Mouse (Mus musculus): ENCODE data around the gene Ddx59.

Gene Ddx59

DNA sequence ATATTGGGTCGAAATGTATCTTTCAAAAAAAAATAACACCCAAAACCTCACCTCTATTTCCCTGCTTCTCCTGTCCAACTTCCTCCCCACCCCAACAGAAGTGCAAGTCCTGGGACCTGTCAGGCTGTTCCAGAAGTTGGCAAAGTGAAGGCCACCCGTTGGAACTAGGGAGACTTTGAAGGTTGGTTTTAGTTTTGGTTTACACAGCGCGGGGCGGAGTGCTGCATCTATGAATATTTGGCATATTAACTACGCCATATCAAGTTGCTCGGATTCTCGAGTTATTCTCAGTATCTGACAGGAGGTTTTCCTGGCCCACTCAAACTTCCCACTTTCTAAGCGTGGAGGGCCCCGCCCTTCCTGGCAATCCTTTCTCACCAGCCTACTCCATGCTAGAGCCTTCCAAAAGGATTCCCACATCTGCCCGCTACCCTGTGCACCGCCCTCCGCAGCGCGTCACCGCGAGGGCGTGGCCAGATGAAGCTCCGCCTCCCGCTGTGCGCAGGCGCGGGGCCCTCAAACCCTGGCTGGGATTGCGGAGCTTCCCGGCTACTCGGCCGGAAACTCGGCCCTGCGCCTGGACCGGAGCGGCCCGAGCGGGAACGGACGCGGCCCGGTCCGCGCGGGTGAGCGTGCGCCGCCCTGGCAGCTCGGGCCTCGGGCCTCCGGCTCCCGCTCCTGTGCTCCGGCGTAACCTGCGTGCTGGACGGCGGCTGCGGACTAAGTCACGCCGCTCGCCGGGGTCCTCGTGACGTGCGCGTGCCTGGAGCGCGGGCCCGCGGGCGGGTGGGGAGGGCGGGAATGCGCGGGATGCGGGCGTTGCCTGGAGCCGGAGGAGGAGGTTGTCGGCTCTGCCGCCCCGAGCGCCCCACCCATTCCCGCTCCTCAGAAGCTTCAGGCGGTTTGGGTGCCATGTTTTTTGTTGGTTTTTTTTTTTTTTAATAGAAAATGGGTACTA is at the start of gene Ddx59:
Gene Ddx59, plus strand, starts transcription at position 474 of the 958 bp plus-strand sequence.
- peak; percentile 96 for DNase-seq (ENCODE audit: low read depth, low spot score)

DNA sequence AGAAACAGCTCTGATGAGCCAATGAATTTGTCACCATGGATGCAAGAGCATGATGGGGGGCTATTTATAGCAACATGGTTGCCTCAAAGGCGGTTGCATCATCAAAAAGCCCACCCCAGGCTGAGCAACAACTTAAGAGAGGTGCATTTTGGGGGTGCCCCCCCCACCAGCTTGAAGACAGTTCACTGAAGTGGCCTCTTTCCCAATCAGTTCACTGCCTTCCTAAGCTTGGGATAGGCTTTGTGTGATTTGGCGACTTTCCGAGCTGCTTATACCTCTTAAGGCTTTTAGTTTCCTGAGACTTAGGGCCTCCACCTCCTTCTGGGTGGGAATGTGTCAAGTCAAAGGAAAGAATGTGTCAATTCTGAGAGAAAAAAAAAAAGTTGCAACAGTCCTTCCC is 49.1 kb upstream of the Ddx59 start:
- DNase-seq (ENCODE audit: low read depth, low spot score), result no peak

DNA sequence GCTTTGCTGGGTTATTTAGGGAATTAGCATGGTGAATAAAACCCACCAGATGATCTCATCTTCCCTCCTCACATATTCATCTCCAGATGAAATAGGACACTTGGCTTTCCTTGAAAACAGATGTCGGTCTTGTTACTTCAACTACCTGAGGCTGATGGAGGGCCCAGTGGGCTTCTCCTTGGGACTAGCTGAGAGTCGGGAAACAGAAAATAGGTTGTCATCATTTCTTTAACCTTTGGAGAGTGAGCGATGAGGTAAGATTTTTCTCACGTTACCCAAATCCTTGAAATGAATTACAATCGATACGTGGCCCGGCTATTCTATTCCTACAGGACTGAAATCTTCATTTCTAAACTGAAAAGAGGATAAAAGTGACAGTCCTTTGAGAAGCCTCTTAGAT is 35.8 kb upstream of the Ddx59 start:
- no peak for DNase-seq (ENCODE audit: low read depth, low spot score)

DNA sequence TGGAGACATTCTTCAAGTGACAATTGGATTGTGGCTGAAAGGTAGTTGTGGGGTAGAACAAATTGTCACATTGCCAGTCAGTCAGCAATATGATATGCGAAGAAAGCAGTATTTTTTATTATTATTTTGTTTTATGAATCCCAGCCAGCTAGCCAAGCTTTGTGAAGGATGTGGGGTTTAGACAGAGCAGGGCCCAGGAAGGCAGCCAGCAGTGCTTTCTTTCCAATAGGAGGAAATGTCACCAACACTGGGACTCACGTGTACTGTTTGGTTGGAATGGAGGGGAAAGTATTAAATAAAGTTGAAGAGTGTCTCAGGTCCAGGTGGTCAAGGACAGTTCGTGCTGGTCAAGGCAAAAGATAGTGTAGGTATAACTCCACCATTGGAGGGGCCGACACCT is 34.9 kb upstream of the Ddx59 start:
- no peak for DNase-seq (ENCODE audit: low read depth, low spot score)

DNA sequence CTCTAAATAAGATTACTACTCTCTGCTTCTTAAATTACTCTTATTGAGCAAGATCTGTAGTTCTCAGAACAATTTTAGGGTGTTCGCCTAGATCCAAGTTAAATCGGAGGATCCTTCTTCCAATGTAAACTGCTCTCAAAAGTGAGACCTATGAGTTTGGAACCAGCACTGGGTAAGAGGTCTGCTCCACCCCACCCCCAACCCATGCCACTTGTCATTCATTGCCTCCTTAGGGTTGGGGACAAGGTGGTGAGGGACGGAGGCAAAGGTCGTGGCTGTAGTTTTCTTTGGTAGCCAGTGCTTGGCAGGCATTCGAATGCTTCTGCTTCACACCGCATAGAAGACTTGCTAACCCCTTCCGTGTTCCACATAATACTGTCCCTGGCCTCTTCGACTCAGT is 34.5 kb upstream of the Ddx59 start:
- DNase-seq (ENCODE audit: low read depth, low spot score), result no peak

DNA sequence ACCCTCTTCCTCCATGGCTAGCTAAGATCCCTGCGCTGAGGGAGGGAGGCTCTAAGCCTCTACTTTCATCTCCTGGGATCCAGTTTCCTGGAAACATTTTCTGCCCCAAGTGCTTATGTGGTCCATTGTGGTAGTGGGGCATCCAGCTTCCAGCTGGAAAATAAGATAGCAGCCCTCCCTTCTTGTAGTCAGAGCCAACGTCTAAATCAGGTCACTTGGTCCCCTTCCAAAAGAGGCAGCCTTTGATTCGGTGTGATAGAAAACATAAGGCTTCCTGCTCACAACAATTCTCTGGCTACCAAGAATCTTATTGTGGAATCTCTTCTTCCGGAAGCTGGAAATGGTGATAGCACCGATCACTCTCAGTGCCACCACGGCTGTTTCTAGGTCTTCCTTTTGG is 33.9 kb upstream of the Ddx59 start:
- DNase-seq (ENCODE audit: low read depth, low spot score), result no peak

DNA sequence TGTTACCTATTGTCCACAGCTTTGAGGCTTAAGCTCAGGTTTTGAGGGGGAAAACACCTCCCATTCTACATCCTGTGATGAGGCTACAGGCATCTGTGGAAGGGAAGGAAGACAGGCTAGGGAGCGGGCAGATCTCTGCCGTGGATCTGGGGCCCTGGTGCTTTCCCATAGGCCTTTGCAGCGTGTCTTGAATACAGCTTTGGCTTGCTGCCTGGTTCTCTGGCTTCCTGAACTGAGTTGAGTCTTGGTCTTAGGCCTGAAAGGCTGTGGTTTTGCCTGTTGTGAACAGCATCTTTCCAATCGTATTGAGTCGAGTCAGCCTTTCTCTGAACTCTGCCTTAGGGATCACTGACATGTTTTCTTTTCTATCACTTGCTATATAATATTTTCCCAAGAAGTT is 33.5 kb upstream of the Ddx59 start:
- DNase-seq (ENCODE audit: low read depth, low spot score), result no peak

DNA sequence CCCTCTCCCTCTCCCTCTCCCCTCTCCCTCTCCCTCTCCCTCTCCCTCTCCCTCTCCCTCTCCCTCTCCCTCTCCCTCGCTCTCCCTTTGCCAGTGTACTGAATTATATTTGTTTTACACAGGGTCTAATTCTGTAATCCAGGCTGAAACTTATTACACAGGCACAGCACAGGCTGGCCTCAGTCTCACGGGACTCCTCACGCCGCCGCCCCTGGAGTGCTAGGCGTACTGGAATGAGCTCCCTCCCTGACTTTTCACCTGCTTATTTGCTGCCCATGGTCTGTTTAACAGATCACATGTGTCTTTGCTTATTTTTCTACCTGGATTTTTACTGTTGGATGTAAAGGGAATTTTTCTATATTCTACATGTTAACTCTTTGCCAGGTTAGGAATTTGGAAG is 28.2 kb upstream of the Ddx59 start:
- DNase-seq (ENCODE audit: low read depth, low spot score), result peak; percentile 20

DNA sequence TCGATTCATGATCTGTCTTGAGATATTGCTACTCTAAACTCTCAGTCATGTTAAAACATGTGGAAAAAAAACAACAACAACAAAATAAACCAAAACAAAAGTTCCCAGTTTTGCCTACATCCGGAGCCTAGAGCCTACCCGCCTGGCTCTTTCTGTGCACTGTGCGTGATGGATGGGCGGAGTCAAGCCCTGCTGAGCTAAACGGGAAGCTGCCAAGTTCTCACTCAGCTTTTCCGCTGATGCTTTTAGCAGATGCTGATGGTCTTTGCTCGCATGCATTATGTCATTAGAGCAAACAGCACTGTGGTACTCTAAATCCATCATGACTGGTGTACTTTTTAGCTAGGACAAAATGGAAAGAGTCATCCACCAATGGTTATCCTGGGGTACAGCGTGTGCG is 20.6 kb upstream of the Ddx59 start:
- peak; percentile 48 for DNase-seq (ENCODE audit: low read depth, low spot score)

DNA sequence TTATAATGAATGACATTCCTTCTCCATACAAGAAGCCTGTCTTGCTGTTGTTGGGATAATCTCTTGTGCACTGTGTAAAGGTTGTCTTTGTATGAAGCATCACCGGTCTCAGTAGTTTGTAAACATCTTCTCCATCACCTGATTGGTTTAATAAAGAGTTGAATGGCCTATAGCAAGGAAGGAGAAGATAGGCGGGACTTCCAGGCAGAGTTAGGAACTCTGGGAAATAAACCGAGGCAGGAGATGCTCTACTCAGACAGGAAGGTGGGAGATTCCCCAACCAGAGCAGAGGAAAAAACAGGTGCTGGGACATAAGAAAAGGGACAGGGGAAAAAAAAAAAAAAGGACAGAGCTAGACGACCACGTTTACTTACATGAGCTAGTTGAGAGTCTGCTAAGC is 20.0 kb upstream of the Ddx59 start:
- no peak for DNase-seq (ENCODE audit: low read depth, low spot score)

DNA sequence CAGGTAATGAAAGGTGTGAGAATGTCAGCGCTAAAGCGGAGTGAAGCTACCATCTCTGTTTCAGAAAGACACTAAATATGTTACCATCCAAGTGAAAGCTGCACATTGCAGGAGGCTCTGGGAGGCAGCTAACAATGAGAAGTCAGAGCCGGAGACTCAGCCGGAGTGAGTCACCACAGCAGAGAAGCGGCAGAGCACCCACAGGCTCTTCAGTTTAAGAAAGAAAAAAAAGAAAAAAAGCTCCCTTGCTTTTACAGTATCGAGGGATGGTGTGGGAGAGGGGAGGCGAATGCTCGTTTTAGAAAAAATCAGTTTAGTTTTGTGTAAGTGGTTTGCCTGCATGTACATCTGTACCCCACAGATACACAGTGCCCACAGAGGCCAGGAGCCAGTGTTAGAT is 13.8 kb upstream of the Ddx59 start:
- DNase-seq (ENCODE audit: low read depth, low spot score), result no peak

DNA sequence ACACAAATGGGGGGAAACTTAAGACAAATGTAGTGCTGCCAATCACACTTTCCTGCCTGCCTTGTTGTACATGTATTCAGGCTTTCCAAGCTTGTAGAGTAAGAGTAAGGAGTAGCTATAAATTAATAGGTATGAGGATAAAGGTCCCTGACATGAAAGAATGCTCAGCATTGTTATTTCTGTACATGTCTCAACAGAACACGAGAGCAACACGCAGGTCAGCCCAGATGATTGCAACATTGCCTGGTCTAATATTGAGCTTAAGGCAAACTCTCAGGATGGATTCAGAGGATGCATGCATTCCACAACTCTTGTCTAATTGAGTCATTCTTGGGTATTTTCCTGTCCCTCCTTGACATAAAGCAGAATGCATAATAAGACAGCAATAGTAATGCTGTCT is 5.4 kb upstream of the Ddx59 start:
- DNase-seq (ENCODE audit: low read depth, low spot score), result no peak

DNA sequence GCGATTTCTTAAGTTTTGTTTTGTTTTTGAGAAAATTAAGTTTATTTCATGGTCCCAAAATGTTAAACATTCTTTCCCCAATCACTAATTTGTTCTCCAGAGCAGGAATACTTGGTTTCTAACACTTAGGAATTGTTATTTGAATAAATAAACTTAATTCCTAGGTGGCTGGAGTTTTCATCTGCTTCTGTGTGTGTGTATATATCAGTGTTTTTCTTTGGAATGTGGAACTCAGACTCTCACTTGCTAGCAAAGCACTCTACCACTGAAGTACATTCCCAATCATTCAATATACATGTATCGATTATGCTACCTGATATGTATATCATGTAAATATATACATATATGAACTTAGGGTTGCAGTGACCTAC is 670 bp downstream of the Ddx59 start:
- no peak for DNase-seq (ENCODE audit: low read depth, low spot score)

DNA sequence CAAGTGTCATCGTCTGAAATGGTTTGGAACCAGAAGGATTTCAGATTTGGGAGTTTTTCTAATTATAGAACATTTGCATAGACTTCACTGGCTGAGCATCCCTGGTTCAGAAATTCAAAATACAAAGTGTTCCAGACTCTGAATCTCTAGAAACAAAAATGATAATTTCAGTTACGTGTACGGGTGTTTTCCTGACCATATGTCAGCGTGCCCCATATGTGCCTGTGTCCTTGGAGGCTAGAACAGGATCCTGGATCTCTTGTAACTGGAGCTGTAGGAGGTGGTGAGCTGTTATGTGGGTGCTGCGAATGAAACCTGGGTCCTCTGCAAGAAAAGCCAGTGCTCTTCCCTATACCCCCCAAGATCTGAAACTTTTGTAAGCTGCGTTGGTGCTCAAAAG is 3.3 kb downstream of the Ddx59 start:
- no peak for DNase-seq (ENCODE audit: low read depth, low spot score)

DNA sequence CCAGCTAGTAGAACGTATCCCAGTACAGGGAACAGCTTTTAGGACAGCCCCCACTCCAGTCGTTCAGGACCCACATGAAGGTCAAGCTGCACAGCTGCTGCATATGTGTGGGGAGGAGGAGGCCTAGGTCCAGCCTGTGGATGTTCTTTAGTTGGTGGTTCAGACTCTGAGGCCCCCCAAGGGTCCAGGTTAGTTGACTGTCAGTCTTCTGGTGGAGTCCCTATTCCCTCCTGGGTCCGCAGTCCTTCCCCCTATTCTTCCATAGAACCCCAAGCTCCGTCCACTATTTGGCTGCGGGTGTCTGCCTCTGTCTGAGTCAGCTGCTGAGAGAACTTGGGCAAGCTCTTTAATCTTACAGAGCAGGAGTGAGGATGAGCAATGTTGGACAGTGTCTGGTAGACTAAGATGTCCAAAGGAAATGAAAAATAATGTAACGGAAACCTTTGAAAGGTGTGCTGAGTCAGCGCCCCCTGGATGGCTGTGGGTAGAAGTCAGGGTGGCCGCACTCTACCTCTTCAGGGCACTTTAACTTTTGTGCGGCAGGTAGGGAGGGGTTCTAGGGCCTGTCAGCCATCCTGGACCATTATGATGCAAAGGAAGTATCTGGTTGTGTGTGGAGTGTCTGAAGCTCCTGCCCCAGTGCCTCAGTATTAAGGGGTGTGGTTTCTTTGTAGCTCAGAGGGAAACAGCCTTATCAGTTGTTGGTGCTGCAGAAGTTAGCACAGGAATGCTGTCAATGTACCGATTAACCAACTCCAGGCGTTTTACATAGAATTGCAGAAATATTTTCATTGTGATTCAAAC is 12.3 kb downstream of the Ddx59 start:
- no peak for DNase-seq (ENCODE audit: low read depth, low spot score)

DNA sequence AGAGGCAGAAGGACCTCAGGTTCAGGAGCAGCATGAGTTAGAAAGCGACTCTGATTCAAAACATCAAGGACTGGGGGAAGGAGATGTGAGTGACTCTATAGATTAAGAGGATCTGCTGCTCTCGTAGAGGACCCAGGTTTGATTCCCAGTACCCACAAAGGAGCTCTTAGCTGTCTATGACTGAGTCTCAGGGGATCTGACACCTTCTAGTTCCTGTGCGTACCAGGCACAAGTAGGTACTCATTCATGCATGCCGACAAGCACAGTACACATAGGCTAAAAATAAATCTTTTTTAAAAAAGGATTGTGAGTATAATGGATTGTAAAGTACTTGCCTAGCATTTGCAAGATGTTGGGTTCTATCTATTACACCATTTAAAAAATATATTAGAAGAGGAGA is 13.9 kb downstream of the Ddx59 start:
- no peak for DNase-seq (ENCODE audit: low read depth, low spot score)

DNA sequence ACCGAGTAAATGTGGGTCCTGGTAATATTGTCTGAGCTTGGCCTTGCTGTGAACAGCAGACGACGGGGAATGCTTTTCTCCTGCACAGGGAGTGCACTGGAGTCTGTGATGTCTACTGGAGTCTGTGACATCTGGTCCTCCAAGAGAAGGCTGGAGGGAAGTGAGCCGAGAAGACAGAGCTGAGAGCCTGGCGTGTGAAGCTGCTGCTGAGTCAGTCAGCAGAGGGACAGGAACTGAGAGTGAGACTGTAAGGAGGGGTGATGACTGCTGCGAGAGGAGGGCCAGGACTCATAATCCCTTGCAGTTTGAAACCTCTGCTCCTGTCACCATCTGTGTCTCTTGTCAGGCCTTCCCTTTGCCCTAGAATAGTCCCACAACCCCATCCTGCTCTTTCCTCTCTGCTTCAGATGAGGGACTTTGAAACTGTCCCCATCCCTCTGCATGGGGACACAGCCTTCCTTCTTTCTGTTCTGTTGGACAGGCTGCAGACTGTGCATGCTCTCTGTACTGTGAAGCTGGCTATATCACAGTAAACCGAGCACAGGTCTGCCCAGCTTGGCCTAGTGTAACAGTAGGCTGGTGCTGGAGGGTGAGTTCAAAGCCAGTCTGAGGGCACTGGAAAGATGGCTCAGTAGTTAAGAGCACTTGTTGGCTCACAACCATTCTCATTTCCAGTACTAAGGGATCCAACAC is 15.2 kb downstream of the Ddx59 start:
- no peak for DNase-seq (ENCODE audit: low read depth, low spot score)

DNA sequence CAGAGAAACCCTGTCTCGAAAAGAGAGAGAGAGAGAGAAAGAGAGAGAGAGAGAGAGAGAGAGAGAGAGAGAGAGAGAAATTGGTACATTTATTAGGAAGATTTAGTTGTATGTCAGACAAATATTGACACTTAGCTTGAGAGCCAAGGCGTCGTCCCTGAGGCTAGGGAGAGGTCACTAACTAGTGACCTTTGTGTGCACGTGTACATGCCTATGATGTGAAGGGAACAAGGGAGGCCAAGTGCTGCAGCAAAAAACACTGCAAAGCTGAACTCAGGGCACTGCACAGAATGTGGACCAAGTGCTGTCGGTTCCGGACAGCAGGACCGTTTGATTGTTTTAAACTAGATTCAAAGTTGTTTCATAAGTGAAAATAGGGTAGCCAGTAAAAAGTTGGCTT is 25.7 kb downstream of the Ddx59 start:
- DNase-seq (ENCODE audit: low read depth, low spot score), result no peak

DNA sequence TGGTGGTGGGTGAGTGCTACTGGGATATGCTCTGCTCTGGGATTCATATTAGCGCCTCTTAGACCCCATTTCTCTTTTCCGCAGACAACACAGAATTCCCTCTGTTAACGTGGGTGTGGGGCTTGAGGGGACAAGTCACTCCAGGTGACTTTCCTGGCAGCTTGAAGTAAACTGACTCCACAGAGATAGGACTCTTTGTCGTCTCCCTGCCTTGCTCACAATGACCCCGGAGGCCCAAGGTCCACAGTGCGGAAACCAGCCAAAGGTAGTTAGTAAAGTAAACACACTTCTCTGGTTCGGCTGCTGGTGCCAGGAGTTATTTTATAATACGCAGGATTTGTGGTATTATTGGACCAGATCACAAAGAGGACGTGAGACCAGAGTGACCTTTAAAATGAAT is 27.7 kb downstream of the Ddx59 start:
- DNase-seq (ENCODE audit: low read depth, low spot score), result no peak

DNA sequence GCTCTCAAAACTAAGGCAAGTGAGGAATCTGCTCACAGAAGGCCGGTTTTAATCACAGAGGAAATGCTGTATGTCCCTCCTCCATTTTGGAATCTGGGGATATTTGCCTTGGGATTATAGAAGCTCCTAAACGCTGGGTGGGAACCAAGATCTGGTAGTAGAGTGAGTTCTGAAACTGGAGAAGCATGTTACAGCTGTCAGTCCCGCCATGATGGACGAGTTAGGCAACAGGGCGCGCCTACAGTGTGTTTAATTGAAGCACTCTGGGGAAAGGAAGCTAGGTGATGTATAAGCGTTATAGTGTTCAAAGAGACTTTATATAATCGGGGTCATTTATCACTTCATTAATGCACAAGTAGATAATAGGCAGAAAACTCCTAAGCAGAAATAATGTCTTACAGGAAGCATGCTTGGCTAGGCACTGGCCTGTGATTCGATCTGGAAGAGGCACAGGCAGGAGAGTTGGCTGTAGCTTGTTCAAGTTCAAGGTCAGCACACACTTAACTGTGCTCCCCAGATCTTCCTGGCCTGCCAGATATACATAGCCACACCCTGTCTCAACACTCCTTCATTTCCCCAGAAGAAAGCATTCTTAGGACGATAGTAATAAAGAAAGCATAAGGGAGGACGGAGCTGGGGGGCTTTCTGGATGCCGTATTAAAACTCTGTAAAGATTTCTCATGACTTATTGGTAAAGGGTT is 29.6 kb downstream of the Ddx59 start:
- no peak for DNase-seq (ENCODE audit: low read depth, low spot score)

DNA sequence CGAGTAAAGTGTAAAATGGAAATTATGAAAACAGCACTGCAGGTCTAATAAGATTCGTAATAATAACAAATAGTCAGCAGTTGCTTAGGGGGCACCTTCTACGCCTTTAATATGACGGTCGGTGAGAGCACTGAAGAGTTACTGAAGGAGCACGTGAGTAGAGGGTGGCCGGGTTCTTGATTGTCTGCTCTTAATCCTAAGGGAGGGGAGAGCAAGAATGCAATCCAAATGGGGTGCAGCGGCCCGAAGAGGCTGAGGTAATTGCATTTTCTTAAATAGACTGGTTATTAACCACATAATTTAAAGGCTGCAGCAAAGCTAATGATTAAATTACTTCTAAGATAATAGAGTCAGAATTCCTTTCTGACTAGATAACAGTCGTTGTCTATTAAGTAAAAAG is 31.9 kb downstream of the Ddx59 start:
- DNase-seq (ENCODE audit: low read depth, low spot score), result no peak

DNA sequence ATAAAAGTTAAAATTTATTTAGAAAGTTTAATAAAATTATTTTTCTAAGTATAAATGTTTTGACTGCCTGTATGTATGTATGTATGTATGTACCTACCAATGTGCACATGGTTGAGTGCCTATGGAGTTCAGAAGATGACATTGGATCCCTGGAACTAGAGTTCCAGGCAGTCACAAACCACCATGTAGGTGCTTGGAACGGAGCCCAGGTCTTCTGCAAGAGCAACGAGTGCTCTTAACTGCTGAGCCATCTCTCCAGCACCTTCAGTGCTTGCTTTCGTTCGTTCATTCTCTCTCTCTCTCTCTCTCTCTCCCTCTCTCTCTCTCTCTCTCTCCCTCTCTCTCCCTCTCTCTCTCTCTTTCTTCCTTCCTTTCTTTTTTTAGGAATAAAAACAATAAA is 32.3 kb downstream of the Ddx59 start:
- no peak for DNase-seq (ENCODE audit: low read depth, low spot score)

Data from forelimb bud, embryonic 11.5 days (tissue).